Comparison of ENCODE assay signal across 12 mouse cellular contexts in genomic region chr10:42033571-42033970, GRCm38 (mm10).
"Had no signal": no experiment of that assay in that cellular context is flagged by ENCODE, and none has a peak within 500 bp of the region (broad histone marks: within the 10 kb centered on the region; RNA-seq: fewer than 3 reads in every experiment).

No protein-coding gene starts in this region.

- DNase-seq: kidney, postnatal 36 days; liver; liver, embryonic 13.5 days; liver, postnatal 0 days; midbrain, embryonic 14.5 days; thymus, postnatal 14 days had no signal

- H3K27me3 ChIP-seq: limb, embryonic 12.5 days; liver, embryonic 13.5 days; lung, embryonic 15.5 days; neural tube, embryonic 15.5 days had no signal

- ATAC-seq: liver, postnatal 0 days had no signal

- H3K27ac ChIP-seq: kidney, postnatal 0 days; limb, embryonic 12.5 days; liver, embryonic 13.5 days; lung, embryonic 15.5 days; neural tube, embryonic 15.5 days; stomach, postnatal 0 days had no signal

- H3K36me3 ChIP-seq: limb, embryonic 12.5 days; liver, embryonic 13.5 days; lung, embryonic 15.5 days; neural tube, embryonic 15.5 days had no signal

- H3K9me3 ChIP-seq: limb, embryonic 12.5 days; liver, embryonic 13.5 days; lung, embryonic 15.5 days; neural tube, embryonic 15.5 days had no signal

- H3K4me3 ChIP-seq: limb, embryonic 12.5 days; liver, embryonic 13.5 days; lung, embryonic 15.5 days; myocyte; neural tube, embryonic 15.5 days had no signal

- H3K9ac ChIP-seq: limb, embryonic 12.5 days; liver, embryonic 13.5 days; liver, postnatal 0 days; lung, embryonic 15.5 days; neural tube, embryonic 15.5 days had no signal
